Mouse (Mus musculus) bone marrow macrophage, adult 2 months (primary cell): ENCODE results near the gene Ptk6.

ENCODE experiments used
- CTCF ChIP-seq: IDR thresholded peaks from 2 replicates; pipeline ENCODE4 v1.5.1; 2012; ENCODE audit warnings: low read depth, mild to moderate bottlenecking, low read length, moderate library complexity
- POLR2A ChIP-seq: IDR thresholded peaks from 2 replicates; pipeline ENCODE4 v1.6.1; 2012; ENCODE audit warnings: mild to moderate bottlenecking, low read depth, low read length, borderline replicate concordance

GRCm38 (mm10) chr2:181186635-181187034 is 16.0 kb downstream of the Ptk6 start:
- TF ChIP-seq POLR2A (no peak), CTCF (peak; percentile 94)
